Mouse (Mus musculus) brain, adult 2 months (tissue): ENCODE measurements at regions not wholly inside any gene's neighbourhood (a gene's known extent, or its start where the extent isn't known, plus 50 kb on each side); places are given as distances from the start of the nearest gene placed in this dataset.

ENCODE experiments used
- DNase-seq: peaks from one replicate; pipeline ENCODE4 v3.0.0; 2011; ENCODE audit warnings: low read depth, low spot score

- DNase-seq = no peak
These were observed 100.9 kb downstream of the Nup35 start for GRCm38 (mm10) chr2:80717979-80718378.

- DNase-seq = peak; percentile 53
These were observed 107.0 kb downstream of the Nup35 start for GRCm38 (mm10) chr2:80724085-80724484.

- DNase-seq = peak; percentile 71
These were observed 114.3 kb downstream of the Nup35 start for GRCm38 (mm10) chr2:80731324-80731723.

GRCm38 (mm10) chr2:80746737-80747136, 129.7 kb downstream of the Nup35 start:
- peak; percentile 68 for DNase-seq

GRCm38 (mm10) chr2:80762013-80762612, 145.1 kb downstream of the Nup35 start:
- DNase-seq = peak; percentile 84

GRCm38 (mm10) chr2:80771176-80771575, 154.1 kb downstream of the Nup35 start:
- DNase-seq = peak; percentile 31

- DNase-seq = peak; percentile 23
These were observed 155.4 kb downstream of the Nup35 start for GRCm38 (mm10) chr2:80772455-80772854.

- DNase-seq = peak; percentile 49
These were observed 169.3 kb downstream of the Nup35 start for GRCm38 (mm10) chr2:80786370-80786769.

GRCm38 (mm10) chr2:80793345-80794147, 176.5 kb downstream of the Nup35 start:
- DNase-seq = no peak

GRCm38 (mm10) chr2:80794148-80794507, 177.1 kb downstream of the Nup35 start:
- no peak for DNase-seq

- peak; percentile 5 for DNase-seq
These were observed 202.2 kb downstream of the Nup35 start for GRCm38 (mm10) chr2:80819268-80819667.

GRCm38 (mm10) chr2:80851056-80851455, 234.0 kb downstream of the Nup35 start:
- peak; percentile 73 for DNase-seq

- DNase-seq = peak; percentile 31
These were observed 238.2 kb downstream of the Nup35 start for GRCm38 (mm10) chr2:80855214-80855613.

- peak; percentile 33 for DNase-seq
These were observed 253.0 kb downstream of the Nup35 start for GRCm38 (mm10) chr2:80870046-80870445.

- peak; percentile 11 for DNase-seq
These were observed 253.4 kb downstream of the Nup35 start for GRCm38 (mm10) chr2:80870458-80870857.

GRCm38 (mm10) chr2:80871356-80871755, 254.3 kb downstream of the Nup35 start:
- DNase-seq = no peak

- DNase-seq = no peak
These were observed 261.4 kb downstream of the Nup35 start for GRCm38 (mm10) chr2:80878437-80878836.

GRCm38 (mm10) chr2:80884231-80884630, 267.2 kb downstream of the Nup35 start:
- no peak for DNase-seq

GRCm38 (mm10) chr2:80902050-80902449, 285.0 kb downstream of the Nup35 start:
- no peak for DNase-seq

GRCm38 (mm10) chr2:80913478-80913877, 296.4 kb downstream of the Nup35 start:
- DNase-seq = peak; percentile 43

GRCm38 (mm10) chr2:80945521-80945920, 328.5 kb downstream of the Nup35 start:
- no peak for DNase-seq

GRCm38 (mm10) chr2:80966766-80967165, 349.7 kb downstream of the Nup35 start:
- DNase-seq = no peak

GRCm38 (mm10) chr2:80967260-80967659, 350.2 kb downstream of the Nup35 start:
- DNase-seq = peak; percentile 4
